14 mouse cellular contexts compared by ENCODE assay signal in genomic region chr11:75621426-75621825, GRCm38 (mm10). TPM values are rescaled to one million over a fixed set of nuclear protein-coding genes. Genes with fewer than 3 reads are reported as not detected.
DNase-seq lines count a peak whose midpoint lies in the region; ATAC-seq and TF ChIP-seq lines count a peak whose summit lies in the region.
"Had no signal": no experiment of that assay in that cellular context is flagged by ENCODE, and none has a peak within 500 bp of the region (broad histone marks: within the 10 kb centered on the region; RNA-seq: fewer than 3 reads in every experiment).

No protein-coding gene starts in this region.

- no peak for TF ChIP-seq CTCF in left cerebral cortex, adult 2 months (IDR thresholded peaks at IDR 0.05)
- no peak for TF ChIP-seq CTCF in intestine, postnatal 0 days (IDR thresholded peaks at IDR 0.05; ENCODE audit: low read depth)

- peaks cover 29% of the 10 kb centered on the region for H3K4me1 ChIP-seq in heart, embryonic 10.5 days
- no peaks in the 10 kb centered on the region for H3K4me1 ChIP-seq in intestine, postnatal 0 days (replicated peaks; ENCODE audit: control insufficient read depth, insufficient read depth, low read length)
- no peaks in the 10 kb centered on the region for H3K4me1 ChIP-seq in midbrain, embryonic 15.5 days
- H3K4me1 ChIP-seq: hindbrain, embryonic 10.5 days had no signal

- H3K4me2 ChIP-seq in intestine, postnatal 0 days (replicated peaks; ENCODE audit: low read depth) = no peak overlapping the region
- no peak overlapping the region for H3K4me2 ChIP-seq in midbrain, embryonic 15.5 days

- H3K36me3 ChIP-seq in heart, embryonic 10.5 days = peaks cover 66% of the 10 kb centered on the region
- peaks cover 62% of the 10 kb centered on the region for H3K36me3 ChIP-seq in intestine, postnatal 0 days (ENCODE audit: control insufficient read depth, insufficient read depth)
- H3K36me3 ChIP-seq in midbrain, embryonic 15.5 days (replicated peaks) = peaks cover 55% of the 10 kb centered on the region

- no peak for ATAC-seq in intestine, postnatal 0 days
- no peak for ATAC-seq in midbrain, embryonic 15.5 days (replicated peaks)
- ATAC-seq: activated CD4-positive, CD25-positive, alpha-beta regulatory T cell, adult 4 months had no signal

- H3K9ac ChIP-seq in intestine, postnatal 0 days (ENCODE audit: low read depth, low read length) = no peak overlapping the region
- no peak overlapping the region for H3K9ac ChIP-seq in midbrain, embryonic 15.5 days

- DNase-seq in heart, embryonic 10.5 days (ENCODE audit: low spot score) = no peak
- no peak for DNase-seq in heart, postnatal 25 days (ENCODE audit: low spot score)
- DNase-seq in left cerebral cortex, adult 2 months (ENCODE audit: extremely low spot score in 1 of 2, low spot score in 2 of 2) = no peak
- no peak for DNase-seq in left cerebral cortex, postnatal 25 days (ENCODE audit: low spot score in 2 of 2)
- DNase-seq in NIH3T3 (ENCODE audit: low read depth) = peak; percentile 59
- no peak for DNase-seq in spleen, postnatal 4 days (ENCODE audit: low spot score in 2 of 2)
- DNase-seq: cerebellum, postnatal 25 days; lung, postnatal 10 days; right cerebral cortex, postnatal 25 days had no signal

- 82% methylated on average over 2 of the region's 2 CpGs for WGBS in heart, embryonic 10.5 days
- 74% methylated on average over 2 of the region's 2 CpGs for WGBS in intestine, postnatal 0 days
- WGBS in midbrain, embryonic 15.5 days = 83% methylated on average over 2 of the region's 2 CpGs

- no peaks in the 10 kb centered on the region for H3K27me3 ChIP-seq in heart, embryonic 10.5 days (ENCODE audit: insufficient read depth, poor library complexity, severe bottlenecking)
- no peaks in the 10 kb centered on the region for H3K27me3 ChIP-seq in intestine, postnatal 0 days (replicated peaks; ENCODE audit: control insufficient read depth, insufficient read depth, low read length)
- H3K27me3 ChIP-seq in midbrain, embryonic 15.5 days (replicated peaks) = no peaks in the 10 kb centered on the region

- H3K4me3 ChIP-seq in heart, embryonic 10.5 days = no peak overlapping the region
- H3K4me3 ChIP-seq in left cerebral cortex, adult 2 months = no peak overlapping the region
- H3K4me3 ChIP-seq in intestine, postnatal 0 days (ENCODE audit: low read depth, low read length) = no peak overlapping the region
- no peak overlapping the region for H3K4me3 ChIP-seq in midbrain, embryonic 15.5 days
- H3K4me3 ChIP-seq: erythroblast, embryonic 14.5 days; hindbrain, embryonic 10.5 days had no signal

- H3K27ac ChIP-seq in heart, embryonic 10.5 days = peak overlapping the region; percentile 9; the same call in 1 of the 2 replicates
- H3K27ac ChIP-seq in left cerebral cortex, adult 2 months = peak overlapping the region; percentile 79
- H3K27ac ChIP-seq in intestine, postnatal 0 days (ENCODE audit: low read depth, low read length) = peak overlapping the region; percentile 41; the same call in 1 of the 2 replicates
- H3K27ac ChIP-seq in midbrain, embryonic 15.5 days = no peak overlapping the region
- H3K27ac ChIP-seq: hindbrain, embryonic 10.5 days had no signal

- intact Hi-C loops in heart, postnatal 25 days (cut with DNase I) = loop anchor here (5.0 kb wide), 1 partner anchor 36 kb away; no protein-coding TSS in a partner anchor
- intact Hi-C loops in left cerebral cortex, adult 2 months (cut with DNase I) = no loop called here
- intact Hi-C loops in left cerebral cortex, postnatal 25 days (cut with DNase I) = no loop called here

- no peaks in the 10 kb centered on the region for H3K9me3 ChIP-seq in heart, embryonic 10.5 days
- no peaks in the 10 kb centered on the region for H3K9me3 ChIP-seq in intestine, postnatal 0 days (ENCODE audit: control insufficient read depth)
- H3K9me3 ChIP-seq in midbrain, embryonic 15.5 days = no peaks in the 10 kb centered on the region
- H3K9me3 ChIP-seq: hindbrain, embryonic 10.5 days had no signal

RNA-seq across cellular contexts. Expression of gene Inpp5k, which starts 9.4 kb away (rescaled TPM):
- polyA plus RNA-seq in heart, embryonic 10.5 days (2016; fragmentation: Nextera tagmentation; extraction: Ambion mirVana) = 16.9 and 18.7 TPM in 2 replicates
- total RNA-seq in heart, postnatal 25 days (2021) = 10 to 100 TPM; 27.8 to 29.8 TPM
- 10 to 100 TPM; 41.0 to 42.7 TPM for total RNA-seq in left cerebral cortex, adult 2 months (2021)
- 10 to 100 TPM; 38.5 to 41.3 TPM for total RNA-seq in left cerebral cortex, postnatal 25 days (2021)
- polyA plus RNA-seq in intestine, postnatal 0 days (2015; fragmentation: Nextera tagmentation; extraction: Ambion mirVana) = 20.6 and 23.8 TPM in 2 replicates
- polyA plus RNA-seq in midbrain, embryonic 15.5 days (2015; fragmentation: Nextera tagmentation; extraction: Ambion mirVana) = 45.1 and 47.0 TPM in 2 replicates

RNA-seq across cellular contexts. Expression of gene Myo1c, which starts 28.9 kb away (rescaled TPM):
- 55.3 and 75.2 TPM in 2 replicates for polyA plus RNA-seq in heart, embryonic 10.5 days (2016; fragmentation: Nextera tagmentation; extraction: Ambion mirVana)
- total RNA-seq in heart, postnatal 25 days (2021) = 100 to 1,000 TPM; 119 to 132 TPM
- total RNA-seq in left cerebral cortex, adult 2 months (2021) = 10 to 100 TPM; 25.2 to 26.6 TPM
- 10 to 100 TPM; 17.4 to 19.0 TPM for total RNA-seq in left cerebral cortex, postnatal 25 days (2021)
- polyA plus RNA-seq in intestine, postnatal 0 days (2015; fragmentation: Nextera tagmentation; extraction: Ambion mirVana) = 27.7 and 28.3 TPM in 2 replicates
- 9.4 and 9.8 TPM in 2 replicates for polyA plus RNA-seq in midbrain, embryonic 15.5 days (2015; fragmentation: Nextera tagmentation; extraction: Ambion mirVana)

RNA-seq across cellular contexts. Expression of gene Pitpna, which starts 33.5 kb away (rescaled TPM):
- polyA plus RNA-seq in heart, embryonic 10.5 days (2016; fragmentation: Nextera tagmentation; extraction: Ambion mirVana) = 56.1 and 80.1 TPM in 2 replicates
- total RNA-seq in heart, postnatal 25 days (2021) = 100 to 1,000 TPM; 108 to 115 TPM
- total RNA-seq in left cerebral cortex, adult 2 months (2021) = 100 to 1,000 TPM; 329 to 332 TPM
- 100 to 1,000 TPM; 330 to 346 TPM for total RNA-seq in left cerebral cortex, postnatal 25 days (2021)
- 160 and 161 TPM in 2 replicates for polyA plus RNA-seq in intestine, postnatal 0 days (2015; fragmentation: Nextera tagmentation; extraction: Ambion mirVana)
- 103 and 116 TPM in 2 replicates for polyA plus RNA-seq in midbrain, embryonic 15.5 days (2015; fragmentation: Nextera tagmentation; extraction: Ambion mirVana)

RNA-seq across cellular contexts. Expression of gene Crk, which starts 57.6 kb away (rescaled TPM):
- 110 and 113 TPM in 2 replicates for polyA plus RNA-seq in heart, embryonic 10.5 days (2016; fragmentation: Nextera tagmentation; extraction: Ambion mirVana)
- total RNA-seq in heart, postnatal 25 days (2021) = 10 to 100 TPM; 81.3 to 88.2 TPM
- 100 to 1,000 TPM; 126 to 133 TPM for total RNA-seq in left cerebral cortex, adult 2 months (2021)
- total RNA-seq in left cerebral cortex, postnatal 25 days (2021) = 100 to 1,000 TPM; 125 to 137 TPM
- 64.8 and 64.9 TPM in 2 replicates for polyA plus RNA-seq in intestine, postnatal 0 days (2015; fragmentation: Nextera tagmentation; extraction: Ambion mirVana)
- polyA plus RNA-seq in midbrain, embryonic 15.5 days (2015; fragmentation: Nextera tagmentation; extraction: Ambion mirVana) = 117 and 118 TPM in 2 replicates

Comparison
In these comparisons a context has a peak if more than half of its experiments do, and no peak if none do; other contexts are left out.
1. RNA of gene Myo1c, which starts 28.9 kb away (total RNA-seq): 119 to 132 TPM in heart, postnatal 25 days; 25.2 to 26.6 TPM in left cerebral cortex, adult 2 months and 17.4 to 19.0 TPM in left cerebral cortex, postnatal 25 days; every median in the first group is over 4 times any median in the second.